Mouse (Mus musculus): ENCODE measurements around the gene Podxl2. TPM values are rescaled to one million over a fixed set of nuclear protein-coding genes. Genes with fewer than 3 reads are reported as not detected.
A peak's percentile ranks its signal among the peaks of the same experiment; 100 is the strongest.

Gene Podxl2
- polyA plus RNA-seq, 1 experiment from 2014 or later, result 72.3 TPM

GRCm38 (mm10) chr6:88809091-88810037 is 65.5 kb downstream of the Podxl2 start:
- Histone ChIP-seq H3K4me3 (replicated peaks) (no peak overlapping the region), H3K27ac (peak overlapping the region; percentile 52), H3K4me2 (no peak overlapping the region), H3K27me3 (replicated peaks) (no peaks in the 10 kb centered on the region), H3K4me1 (peaks cover 16% of the 10 kb centered on the region; the same call in 1 of the 2 replicates), H3K9me3 (no peaks in the 10 kb centered on the region), H3K36me3 (no peaks in the 10 kb centered on the region), H3K9ac (no peak overlapping the region)
- peak; percentile 3; the same call in 1 of the 2 replicates for ATAC-seq (ENCODE audit: insufficient read depth, low FRiP score, low read depth)
- 48% methylated on average over 23 of the region's 23 CpGs for WGBS

- Histone ChIP-seq H3K36me3 (no peaks in the 10 kb centered on the region), H3K9me3 (no peaks in the 10 kb centered on the region), H3K4me3 (replicated peaks) (no peak overlapping the region), H3K4me2 (no peak overlapping the region), H3K27ac (no peak overlapping the region), H3K9ac (no peak overlapping the region), H3K4me1 (peaks cover 12% of the 10 kb centered on the region; the same call in 1 of the 2 replicates), H3K27me3 (replicated peaks) (no peaks in the 10 kb centered on the region)
- no peak for ATAC-seq (ENCODE audit: insufficient read depth, low FRiP score, low read depth)
- WGBS, result 82% methylated on average over 17 of the region's 17 CpGs
Measured at GRCm38 (mm10) chr6:88804966-88805577, 69.8 kb downstream of the Podxl2 start.

GRCm38 (mm10) chr6:88803957-88804695 is 70.7 kb downstream of the Podxl2 start:
- no peak overlapping the region for H3K4me3 ChIP-seq (replicated peaks)
- H3K36me3 ChIP-seq, result no peaks in the 10 kb centered on the region
- H3K4me1 ChIP-seq, result peaks cover 6% of the 10 kb centered on the region; the same call in 1 of the 2 replicates
- no peaks in the 10 kb centered on the region for H3K27me3 ChIP-seq (replicated peaks)
- no peak overlapping the region for H3K9ac ChIP-seq
- H3K27ac ChIP-seq, result no peak overlapping the region
- WGBS, result 76% methylated on average over 4 of the region's 4 CpGs
- peak; percentile 61; the same call in 1 of the 2 replicates for ATAC-seq (ENCODE audit: insufficient read depth, low FRiP score, low read depth)
- no peaks in the 10 kb centered on the region for H3K9me3 ChIP-seq
- no peak overlapping the region for H3K4me2 ChIP-seq

- Histone ChIP-seq H3K4me1 (peaks cover 6% of the 10 kb centered on the region; the same call in 1 of the 2 replicates), H3K27ac (no peak overlapping the region), H3K36me3 (no peaks in the 10 kb centered on the region), H3K9me3 (no peaks in the 10 kb centered on the region), H3K9ac (no peak overlapping the region), H3K4me2 (no peak overlapping the region), H3K27me3 (replicated peaks) (no peaks in the 10 kb centered on the region), H3K4me3 (replicated peaks) (no peak overlapping the region)
- no peak for ATAC-seq (ENCODE audit: insufficient read depth, low FRiP score, low read depth)
- 73% methylated on average over 7 of the region's 7 CpGs for WGBS
Measured at GRCm38 (mm10) chr6:88803051-88803450, 71.8 kb downstream of the Podxl2 start.

GRCm38 (mm10) chr6:88800735-88801134 is 74.1 kb downstream of the Podxl2 start:
- Histone ChIP-seq H3K4me2 (no peak overlapping the region), H3K36me3 (no peaks in the 10 kb centered on the region), H3K9ac (no peak overlapping the region), H3K27me3 (replicated peaks) (no peaks in the 10 kb centered on the region), H3K4me3 (replicated peaks) (no peak overlapping the region), H3K9me3 (no peaks in the 10 kb centered on the region), H3K27ac (no peak overlapping the region), H3K4me1 (peaks cover 6% of the 10 kb centered on the region; the same call in 1 of the 2 replicates)
- WGBS, result 23% methylated on average over 3 of the region's 3 CpGs
- ATAC-seq (ENCODE audit: insufficient read depth, low FRiP score, low read depth), result no peak

- no peak overlapping the region for H3K9ac ChIP-seq
- no peak overlapping the region for H3K27ac ChIP-seq
- H3K27me3 ChIP-seq (replicated peaks), result no peaks in the 10 kb centered on the region
- H3K9me3 ChIP-seq, result no peaks in the 10 kb centered on the region
- no peaks in the 10 kb centered on the region for H3K36me3 ChIP-seq
- peaks cover 6% of the 10 kb centered on the region; the same call in 1 of the 2 replicates for H3K4me1 ChIP-seq
- no peak overlapping the region for H3K4me3 ChIP-seq (replicated peaks)
- H3K4me2 ChIP-seq, result no peak overlapping the region
- 78% methylated on average over 7 of the region's 7 CpGs for WGBS
- ATAC-seq (ENCODE audit: insufficient read depth, low FRiP score, low read depth), result no peak
Measured at GRCm38 (mm10) chr6:88800191-88800590, 74.7 kb downstream of the Podxl2 start.

GRCm38 (mm10) chr6:88794561-88794971 is 80.3 kb downstream of the Podxl2 start:
- Histone ChIP-seq H3K27ac (no peak overlapping the region), H3K36me3 (no peaks in the 10 kb centered on the region), H3K4me2 (no peak overlapping the region), H3K9me3 (no peaks in the 10 kb centered on the region), H3K4me1 (peaks cover 20% of the 10 kb centered on the region; the same call in 1 of the 2 replicates), H3K9ac (no peak overlapping the region), H3K4me3 (replicated peaks) (no peak overlapping the region), H3K27me3 (replicated peaks) (no peaks in the 10 kb centered on the region)
- ATAC-seq (ENCODE audit: insufficient read depth, low FRiP score, low read depth), result no peak
- WGBS, result 67% methylated on average over 14 of the region's 14 CpGs

- 66% methylated on average over 13 of the region's 13 CpGs for WGBS
- Histone ChIP-seq H3K4me1 (peaks cover 26% of the 10 kb centered on the region; the same call in 1 of the 2 replicates), H3K4me3 (replicated peaks) (no peak overlapping the region), H3K9ac (no peak overlapping the region), H3K27ac (peak overlapping the region; percentile 44; the same call in 1 of the 2 replicates), H3K4me2 (no peak overlapping the region), H3K36me3 (no peaks in the 10 kb centered on the region), H3K27me3 (replicated peaks) (no peaks in the 10 kb centered on the region), H3K9me3 (no peaks in the 10 kb centered on the region)
- ATAC-seq (ENCODE audit: insufficient read depth, low FRiP score, low read depth), result no peak
Measured at GRCm38 (mm10) chr6:88793872-88794271, 81.0 kb downstream of the Podxl2 start.

- Histone ChIP-seq H3K4me3 (replicated peaks) (no peak overlapping the region), H3K4me2 (no peak overlapping the region), H3K27me3 (replicated peaks) (no peaks in the 10 kb centered on the region), H3K4me1 (peaks cover 26% of the 10 kb centered on the region; the same call in 1 of the 2 replicates), H3K9ac (no peak overlapping the region), H3K27ac (peak overlapping the region; percentile 44; the same call in 1 of the 2 replicates), H3K36me3 (no peaks in the 10 kb centered on the region), H3K9me3 (no peaks in the 10 kb centered on the region)
- no peak; the same call in 1 of the 2 replicates for ATAC-seq (ENCODE audit: insufficient read depth, low FRiP score, low read depth)
- 68% methylated on average over 2 of the region's 2 CpGs for WGBS
Measured at GRCm38 (mm10) chr6:88793243-88793642, 81.6 kb downstream of the Podxl2 start.
